Mouse (Mus musculus) thymus, adult 2 months (tissue): ENCODE results near the gene Trit1.

ENCODE experiments used
- CTCF ChIP-seq: fragments of 200-500 bp; IDR thresholded peaks from 2 replicates; pipeline ENCODE4 v1.5.1; 2012; ENCODE audit warnings: mild to moderate bottlenecking, control low read depth, low read length, moderate library complexity, borderline replicate concordance; ENCODE audit not compliant: control insufficient read depth, poor library complexity, insufficient read depth; ENCODE audit errors: extremely low read depth
- POLR2A ChIP-seq: fragments of 200-500 bp; IDR thresholded peaks from 2 replicates; pipeline ENCODE4 v1.6.1; 2012; ENCODE audit warnings: mild to moderate bottlenecking, low read length, control low read depth, moderate library complexity; ENCODE audit not compliant: control insufficient read depth, poor library complexity, insufficient read depth; ENCODE audit errors: extremely low read depth

DNA sequence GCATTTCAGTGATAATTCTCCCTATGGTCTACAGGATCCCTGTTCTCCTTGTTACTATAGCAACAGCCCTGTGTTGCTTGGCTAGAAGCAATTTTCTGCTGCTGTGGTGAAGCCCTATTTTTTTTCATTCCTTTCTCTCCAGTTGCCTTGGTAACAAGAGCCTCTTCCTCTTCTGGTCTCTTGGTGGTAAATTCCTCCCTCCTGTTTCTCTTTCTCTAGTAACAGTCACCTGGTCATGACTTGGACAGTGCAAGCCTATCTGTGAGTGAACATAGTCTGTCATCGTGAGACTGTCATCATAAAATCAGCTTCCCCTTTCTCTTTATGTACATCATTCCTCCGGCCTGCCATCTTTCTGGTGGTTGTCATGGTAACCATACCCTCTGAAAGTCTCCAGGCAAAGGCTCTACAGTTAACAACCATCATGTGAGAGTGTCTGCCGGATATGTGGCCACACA is 2.4 kb upstream of the Trit1 start:
- TF ChIP-seq CTCF (no peak), POLR2A (no peak)
